Mouse (Mus musculus) lung, postnatal 0 days (tissue): Measurements from ENCODE around the gene Plin5.

Source experiments
- CTCF ChIP-seq: IDR thresholded peaks from 2 replicates; pipeline ENCODE4 v1.5.1; 2016; ENCODE audit warnings: antibody characterized with exemption, mild to moderate bottlenecking
- EP300 ChIP-seq: IDR thresholded peaks from 2 replicates; pipeline ENCODE4 v1.6.1; 2016; ENCODE audit warnings: antibody characterized with exemption, mild to moderate bottlenecking, control low read depth

GRCm38 (mm10) chr17:56119431-56119830 is 2.0 kb upstream of the Plin5 start:
- TF ChIP-seq CTCF = no peak
- TF ChIP-seq EP300 = no peak
